Mouse (Mus musculus) induced T-regulatory cell, adult 2 months (primary cell): ENCODE results near the gene Asic2.

Source experiments
- DNase-seq: peaks from one replicate; pipeline ENCODE4 v3.0.0-alpha.2; 2012; ENCODE audit warnings: low read depth

Asic2 gene

DNA sequence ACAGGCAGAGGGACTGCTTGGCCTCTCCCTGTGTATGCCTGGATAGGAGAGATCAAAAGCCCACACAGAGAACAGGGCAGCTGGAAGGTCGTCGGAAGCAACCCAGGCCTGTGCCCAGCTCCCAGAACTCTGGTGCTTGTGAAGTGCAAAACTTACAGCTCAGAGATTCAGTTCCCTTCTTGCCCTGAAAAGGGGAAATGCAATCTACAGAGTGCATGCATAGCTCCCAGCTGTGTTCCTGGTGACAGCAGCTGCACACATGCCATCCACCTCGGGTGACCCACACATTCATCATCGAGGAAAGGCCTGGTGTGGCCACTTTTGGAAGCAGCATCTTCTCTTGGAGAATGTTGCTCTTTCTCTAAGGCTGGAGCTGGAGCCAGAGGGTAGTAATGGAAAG, 13.9 kb downstream of the Asic2 start:
- DNase-seq = no peak

DNA sequence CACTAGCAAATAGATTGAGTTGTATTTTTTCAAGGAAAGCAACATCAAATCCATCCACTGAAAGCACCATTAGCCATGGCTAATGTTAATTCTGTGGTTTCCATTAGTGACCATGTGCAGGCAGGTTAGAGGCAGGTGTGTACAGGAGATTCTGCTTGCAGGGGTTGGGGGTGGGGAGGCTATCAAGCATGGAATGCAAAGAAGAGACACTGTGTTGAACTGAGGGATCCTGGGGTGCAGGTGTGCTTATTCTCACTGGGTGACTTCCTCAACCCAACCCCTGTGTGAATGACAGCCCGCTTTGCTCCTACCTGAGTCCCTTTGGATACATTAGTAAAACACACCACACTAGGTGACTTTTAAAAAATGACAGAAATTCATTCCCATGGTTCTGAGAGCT, 20.2 kb downstream of the Asic2 start:
- no peak for DNase-seq

DNA sequence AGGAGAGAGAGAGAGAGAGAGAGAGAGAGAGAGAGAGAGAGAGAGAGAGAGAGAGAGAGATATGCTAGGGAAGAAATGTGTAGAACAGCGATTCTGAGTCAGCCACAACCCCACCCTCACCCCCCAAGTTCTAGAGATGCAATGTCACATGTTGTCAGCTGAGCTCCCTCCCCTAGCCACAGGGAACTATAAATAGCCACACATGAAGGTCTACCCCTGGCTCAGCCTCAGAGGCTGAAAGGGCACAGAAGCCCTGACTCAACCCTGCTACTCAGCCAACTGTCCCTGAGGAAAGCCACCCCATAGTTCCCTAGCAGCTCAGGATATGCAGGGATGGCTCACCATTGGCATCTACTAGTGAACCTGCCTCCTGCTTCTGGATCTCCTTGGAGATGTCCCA, 26.1 kb downstream of the Asic2 start:
- no peak for DNase-seq

DNA sequence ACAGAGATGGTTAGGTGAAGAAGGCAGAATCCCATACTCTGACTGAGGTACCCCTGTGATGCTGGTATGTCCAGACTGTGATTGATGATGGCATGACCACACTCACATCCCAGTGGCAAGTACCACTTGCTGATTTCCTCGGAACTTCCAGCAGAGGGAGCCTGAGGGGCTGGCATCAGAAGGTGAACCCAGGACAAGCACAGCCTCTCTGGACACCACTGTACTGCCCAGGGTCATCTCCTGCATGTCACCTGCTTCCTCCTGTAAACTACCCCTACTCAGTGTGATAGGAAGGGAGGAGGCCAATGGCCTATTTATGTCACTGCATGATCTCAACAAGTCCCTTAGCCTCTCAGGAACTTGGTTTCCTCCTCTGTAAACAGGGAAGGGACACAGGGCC, 27.3 kb downstream of the Asic2 start:
- DNase-seq = no peak

DNA sequence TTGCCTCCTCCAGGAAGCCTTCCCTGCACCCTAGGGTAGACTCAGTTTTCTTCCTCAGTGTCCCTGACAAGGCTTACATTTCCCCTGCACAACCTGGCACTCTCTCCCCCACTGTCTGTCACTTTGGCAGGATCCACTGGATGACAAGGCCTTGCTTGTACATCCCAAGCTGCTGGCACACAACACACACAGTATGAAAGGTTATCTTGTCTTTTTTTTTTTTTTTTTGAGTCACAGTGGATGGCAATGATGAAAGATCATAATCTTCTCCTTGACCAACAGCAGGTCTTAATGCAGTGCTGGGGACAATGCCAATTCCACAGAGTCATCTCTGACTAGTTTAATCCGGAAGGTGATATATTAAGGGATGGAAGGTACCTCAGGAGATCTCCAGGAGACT, 30.7 kb downstream of the Asic2 start:
- DNase-seq = no peak

DNA sequence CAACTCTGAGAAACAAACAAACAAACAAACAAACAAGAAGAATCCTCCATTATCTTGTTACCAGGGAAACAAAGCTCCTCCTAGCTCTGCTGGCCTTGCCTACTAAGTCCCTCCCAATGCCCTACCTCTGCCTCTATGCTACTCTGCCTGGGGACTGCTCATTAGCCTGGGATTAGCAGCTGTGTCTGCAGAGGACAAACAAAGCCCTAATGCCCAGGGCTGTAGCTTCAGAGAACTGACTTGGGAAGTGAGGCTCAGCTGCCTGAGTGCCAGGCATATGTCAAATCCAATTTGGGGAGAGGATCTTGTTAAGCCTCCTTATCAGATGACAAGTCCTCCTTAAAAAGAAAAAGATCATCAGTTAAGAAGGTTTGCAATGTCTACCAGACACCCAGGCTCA, 41.9 kb downstream of the Asic2 start:
- no peak for DNase-seq

DNA sequence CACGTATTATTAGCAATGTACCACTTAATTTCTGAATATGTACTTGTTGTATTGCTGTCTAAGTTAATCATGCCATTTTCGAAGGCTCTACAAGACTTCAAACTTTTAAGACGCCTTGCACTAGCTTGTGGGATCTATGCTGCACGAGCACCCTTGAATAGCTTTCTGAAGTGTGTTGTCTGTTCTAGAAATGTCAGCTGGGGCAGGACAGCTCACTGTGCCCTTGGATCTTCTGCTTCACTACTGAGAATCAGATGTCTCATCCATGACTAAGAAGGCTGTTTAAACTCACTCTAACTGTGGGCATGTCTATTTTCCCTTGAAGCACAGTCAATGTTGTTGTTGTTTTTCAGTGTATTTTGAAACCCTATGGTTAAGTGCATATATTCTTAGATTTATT, 44.6 kb downstream of the Asic2 start:
- DNase-seq = no peak

DNA sequence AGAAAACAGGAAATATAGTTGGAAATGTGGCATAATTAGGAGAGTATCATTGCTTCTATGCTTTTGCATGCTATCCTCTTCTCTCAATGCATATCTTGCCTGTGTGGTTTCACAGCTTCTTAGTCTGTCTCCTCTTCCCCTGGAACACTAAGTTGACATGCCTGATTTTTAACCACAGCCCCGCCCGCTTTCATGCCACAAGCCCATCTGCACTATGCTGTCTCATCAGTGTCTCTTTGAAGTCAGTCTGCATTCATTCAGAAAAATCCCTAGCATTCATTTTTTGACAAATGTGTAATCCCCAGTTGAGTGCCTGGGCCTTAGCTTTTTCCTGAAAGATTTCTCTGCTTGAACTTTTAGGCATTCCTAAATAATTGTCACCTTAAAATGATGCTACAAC, 45.2 kb downstream of the Asic2 start:
- DNase-seq = no peak

DNA sequence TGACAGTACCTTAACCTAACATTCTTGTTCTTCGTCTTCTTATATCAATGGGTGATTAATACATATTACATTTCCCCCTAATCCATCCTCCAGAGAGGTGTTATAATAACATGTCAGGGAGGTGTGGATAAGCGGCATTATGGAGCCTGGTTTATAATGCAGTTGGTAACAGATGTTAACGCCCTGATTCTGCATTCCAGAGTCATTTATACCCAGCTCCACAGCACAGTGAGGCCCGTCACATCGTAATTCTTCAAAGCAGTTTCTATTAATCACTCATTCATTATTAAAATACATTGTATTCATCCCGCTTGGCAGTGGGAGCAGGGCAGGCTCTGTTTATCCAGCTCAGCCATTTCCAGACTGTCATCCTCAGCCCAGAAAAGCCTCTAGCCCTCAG, 52.8 kb downstream of the Asic2 start:
- no peak for DNase-seq

DNA sequence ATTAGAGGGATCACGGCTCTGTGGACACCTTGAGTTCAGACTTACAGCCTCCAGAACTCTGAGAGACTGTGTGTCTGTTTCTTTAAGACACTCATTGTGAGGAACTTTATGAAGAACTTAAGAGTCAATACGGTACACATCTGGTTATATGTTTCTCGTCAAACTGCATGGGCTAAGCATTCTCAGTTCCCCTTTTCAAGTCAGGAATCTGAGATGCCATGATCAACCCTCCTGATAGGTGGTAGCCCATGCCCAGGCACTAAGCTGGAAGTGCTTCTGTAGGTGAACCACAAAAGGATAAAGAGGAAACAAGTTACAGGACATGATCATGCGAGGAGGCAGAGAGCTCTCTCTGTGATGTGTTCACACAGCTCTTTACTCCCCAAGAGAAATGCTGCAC, 55.2 kb downstream of the Asic2 start:
- DNase-seq = no peak

DNA sequence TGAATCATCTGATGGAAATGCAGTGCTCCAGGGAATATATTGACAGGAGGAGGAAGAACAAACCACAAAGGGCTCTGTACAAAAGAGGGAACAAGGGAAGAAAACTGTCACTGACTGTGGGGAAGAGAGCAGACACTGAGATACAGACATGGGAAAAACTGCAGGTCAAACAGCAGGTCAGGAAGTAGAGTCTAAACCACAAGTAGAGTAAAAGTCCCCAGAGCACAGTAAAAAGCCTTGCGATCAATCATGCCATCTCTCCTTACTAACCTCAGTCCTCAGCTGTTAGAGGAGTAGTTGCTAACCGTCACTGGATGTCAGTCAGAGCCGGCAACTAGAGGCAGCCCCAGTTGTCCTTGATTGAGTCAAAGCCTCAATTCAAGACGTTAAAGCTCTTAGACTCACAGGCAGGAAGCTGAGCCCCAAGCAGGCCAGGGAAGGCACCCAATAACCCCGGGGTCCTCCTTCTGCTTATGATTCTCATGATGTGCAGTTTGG, 58.8 kb downstream of the Asic2 start:
- no peak for DNase-seq

DNA sequence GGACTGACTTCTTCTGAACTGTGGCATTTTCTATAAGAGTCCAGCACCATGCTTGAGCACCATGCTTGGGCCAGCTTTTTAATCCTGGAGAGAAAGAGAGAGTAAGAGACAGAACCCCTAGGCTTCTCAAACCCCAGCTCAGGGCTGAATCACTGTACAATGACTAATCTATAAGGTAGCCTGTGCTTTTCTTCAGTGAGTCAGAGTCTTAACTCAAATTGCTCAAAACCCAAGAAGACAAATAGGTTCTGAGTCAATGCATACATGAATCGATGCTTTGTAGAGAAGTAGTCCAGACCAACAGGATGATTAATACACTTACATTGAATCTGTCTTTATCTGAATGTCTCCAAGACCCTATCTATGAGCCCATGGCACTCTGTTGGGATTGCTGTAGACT, 59.5 kb downstream of the Asic2 start:
- no peak for DNase-seq

DNA sequence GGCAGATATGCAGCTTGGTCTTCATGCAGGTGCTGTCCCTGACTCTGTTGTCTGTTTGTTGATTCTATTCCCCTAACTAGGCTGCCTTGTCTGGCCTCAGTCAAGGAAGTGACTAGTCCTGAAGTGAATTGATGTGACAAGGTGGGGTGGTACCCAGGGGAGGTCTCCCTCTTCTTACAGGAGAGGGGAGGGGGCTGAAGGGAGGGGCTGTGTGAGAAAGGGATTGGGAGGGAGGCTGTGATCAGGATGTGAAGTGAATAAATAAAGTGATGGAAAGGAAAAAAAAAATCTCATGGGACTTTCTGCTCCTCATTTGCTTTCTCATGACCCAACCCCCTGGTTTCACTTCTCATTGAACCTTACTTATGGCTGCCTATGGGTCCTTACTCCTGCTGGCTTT, 65.9 kb downstream of the Asic2 start:
- no peak for DNase-seq

DNA sequence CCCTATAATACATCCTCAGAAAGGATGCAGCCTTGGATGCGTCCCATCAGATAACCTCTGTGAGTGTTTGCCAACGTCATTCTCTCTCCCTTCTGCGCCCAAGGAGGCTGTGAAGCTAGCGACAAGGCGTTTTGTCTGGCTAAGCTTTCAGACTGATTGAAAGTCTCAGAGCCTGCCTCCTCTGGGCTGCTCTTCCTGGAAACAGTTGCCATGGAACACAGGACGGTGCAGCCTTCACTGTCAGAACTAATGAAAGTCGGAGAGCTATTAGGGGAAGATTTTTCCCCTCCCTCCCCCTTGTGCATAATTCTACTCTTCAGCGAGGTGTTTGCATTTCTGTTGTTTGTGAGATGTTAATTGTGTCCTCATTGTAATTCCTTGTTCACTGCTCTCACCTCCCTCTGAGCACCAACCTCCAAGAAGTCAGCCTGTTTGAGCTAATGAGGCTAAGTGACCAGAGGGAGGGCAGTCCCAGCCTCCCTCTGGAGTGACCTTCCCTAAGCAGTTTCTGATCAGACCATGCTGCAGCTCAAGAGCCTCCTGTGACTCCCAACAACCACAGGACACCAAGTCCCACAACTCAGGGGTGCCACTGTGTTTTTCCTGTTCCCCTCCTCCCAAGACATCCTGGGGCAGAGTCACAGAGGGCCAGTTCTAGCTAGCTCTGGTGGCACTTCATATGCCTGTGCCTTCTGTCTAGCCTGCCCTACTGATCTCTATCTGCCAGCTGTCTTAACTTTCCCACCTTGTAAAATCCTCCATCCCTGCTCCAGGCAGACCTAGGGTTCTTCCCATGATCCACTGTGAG, 70.5 kb downstream of the Asic2 start:
- no peak for DNase-seq

DNA sequence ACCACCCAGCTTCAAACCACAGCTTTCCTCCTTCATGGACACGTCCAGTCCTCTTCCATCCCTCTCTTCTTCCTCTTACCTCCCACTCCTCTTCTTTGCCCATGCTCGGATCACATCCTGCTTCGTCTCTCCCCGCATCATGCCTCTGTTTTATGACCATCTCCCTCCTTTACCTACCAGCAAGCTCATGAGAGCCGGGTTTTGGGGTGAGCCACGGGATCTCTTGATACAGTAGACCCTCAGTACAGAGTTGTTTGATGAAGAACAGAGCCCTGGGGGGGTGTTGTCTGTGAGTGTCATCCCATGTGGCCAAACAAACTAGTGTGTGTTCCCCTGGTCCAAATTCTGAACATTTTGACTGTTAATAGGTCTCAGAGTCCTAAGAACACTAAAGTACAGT, 71.7 kb downstream of the Asic2 start:
- DNase-seq = no peak

DNA sequence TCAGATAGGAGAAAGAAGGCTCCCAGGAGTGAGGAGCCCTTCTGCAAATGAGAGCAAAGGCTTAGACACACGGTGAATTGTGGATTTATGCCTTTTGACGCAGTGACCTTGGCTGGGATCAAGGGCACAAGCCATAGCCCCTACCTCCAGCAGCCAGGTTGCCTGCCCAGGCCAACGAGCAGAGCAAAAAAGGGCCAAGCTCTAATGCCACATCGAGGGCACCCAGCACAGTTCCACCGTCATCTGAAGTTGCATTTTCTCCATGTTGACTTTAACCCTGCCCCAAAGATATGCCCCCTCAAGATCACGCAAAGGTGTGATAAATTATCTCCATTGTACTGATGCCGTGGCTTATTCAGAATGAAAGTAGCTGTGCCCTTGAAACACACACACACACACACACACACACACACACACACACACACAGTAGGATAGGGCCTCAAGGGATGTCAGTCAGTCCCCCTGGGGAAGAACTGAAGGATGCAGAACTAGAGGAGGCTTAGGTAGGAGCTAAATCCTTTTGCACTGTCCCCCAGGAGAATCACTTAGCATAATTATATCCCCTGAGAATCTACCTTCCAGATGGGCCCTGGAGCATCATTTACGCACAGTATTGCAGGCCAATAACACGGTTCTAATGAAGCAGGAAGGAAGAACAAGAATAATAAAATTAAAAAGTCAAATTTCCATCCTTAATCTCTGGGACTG, 96.6 kb downstream of the Asic2 start:
- DNase-seq = no peak

DNA sequence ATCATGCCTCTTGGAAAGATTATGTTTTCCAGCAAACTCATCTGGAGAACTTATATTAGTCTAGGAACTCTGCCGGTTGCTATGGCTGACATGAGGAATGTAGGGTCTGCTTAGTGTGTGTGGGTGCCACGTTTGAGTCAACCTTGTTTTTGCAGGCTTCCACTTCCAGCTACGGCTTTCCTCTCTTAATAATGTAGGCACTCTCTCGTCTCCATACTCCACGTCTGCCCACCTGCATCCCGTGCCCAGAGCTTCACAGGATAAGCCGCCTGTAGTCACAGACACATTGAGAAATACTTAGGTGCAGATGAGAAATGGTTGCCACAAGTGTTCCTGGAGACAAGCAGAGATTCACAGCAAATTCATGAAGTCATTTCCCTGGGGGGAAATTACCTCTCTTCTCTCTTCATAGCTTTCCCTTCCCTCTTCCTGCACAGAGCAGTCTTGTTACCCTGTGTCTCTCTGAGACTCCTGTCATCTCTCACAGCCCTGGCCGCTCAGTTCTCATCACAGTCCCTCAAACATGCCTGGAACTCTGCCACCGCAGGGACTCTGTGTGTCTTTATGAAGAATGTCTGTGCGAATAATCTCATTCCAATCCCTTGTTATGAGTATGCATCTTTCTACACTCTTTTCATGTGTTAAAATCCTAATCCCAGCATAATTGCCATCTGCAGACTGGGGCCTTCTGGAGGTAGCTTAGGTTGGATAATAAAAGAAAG, 102.4 kb downstream of the Asic2 start:
- no peak for DNase-seq

DNA sequence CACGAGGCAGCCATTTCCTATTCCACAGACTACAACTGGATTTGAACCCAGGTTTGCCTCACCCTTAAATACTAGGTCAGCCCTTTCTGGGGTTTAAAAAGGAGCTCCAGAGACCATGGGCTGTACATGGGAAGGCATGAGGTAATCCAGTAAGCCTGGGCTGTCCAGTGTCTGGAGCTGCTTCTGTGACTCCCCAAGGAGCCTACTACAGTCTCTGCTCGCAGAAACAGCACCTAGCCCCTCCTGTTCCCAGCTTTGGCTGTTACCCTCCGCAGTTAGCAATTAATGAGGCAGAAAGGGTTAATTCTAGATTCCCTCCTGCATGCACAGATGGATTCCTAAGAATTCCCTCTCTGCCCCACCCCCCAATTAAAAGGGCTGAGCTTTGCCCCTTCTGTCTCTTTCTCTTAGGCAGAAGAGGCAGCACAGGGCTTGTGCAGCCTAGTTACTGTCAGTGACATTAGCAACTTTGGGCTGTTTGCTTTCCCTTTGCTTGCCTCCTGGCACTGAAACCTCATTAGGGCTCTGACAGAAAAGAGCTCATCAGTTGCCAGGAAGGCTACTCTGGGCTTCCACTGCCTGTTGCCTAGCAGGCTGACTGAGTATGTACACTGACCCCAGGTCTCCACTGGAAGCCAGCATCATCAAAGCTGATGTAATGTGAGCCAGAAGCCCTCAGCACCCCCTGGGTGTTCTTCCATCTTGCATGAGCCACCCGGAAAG, 107.8 kb downstream of the Asic2 start, which contains the start of gene 5530401A14Rik:
5530401A14Rik (plus strand) TSS at position 424 of the 723 bp plus-strand sequence.
- no peak for DNase-seq

DNA sequence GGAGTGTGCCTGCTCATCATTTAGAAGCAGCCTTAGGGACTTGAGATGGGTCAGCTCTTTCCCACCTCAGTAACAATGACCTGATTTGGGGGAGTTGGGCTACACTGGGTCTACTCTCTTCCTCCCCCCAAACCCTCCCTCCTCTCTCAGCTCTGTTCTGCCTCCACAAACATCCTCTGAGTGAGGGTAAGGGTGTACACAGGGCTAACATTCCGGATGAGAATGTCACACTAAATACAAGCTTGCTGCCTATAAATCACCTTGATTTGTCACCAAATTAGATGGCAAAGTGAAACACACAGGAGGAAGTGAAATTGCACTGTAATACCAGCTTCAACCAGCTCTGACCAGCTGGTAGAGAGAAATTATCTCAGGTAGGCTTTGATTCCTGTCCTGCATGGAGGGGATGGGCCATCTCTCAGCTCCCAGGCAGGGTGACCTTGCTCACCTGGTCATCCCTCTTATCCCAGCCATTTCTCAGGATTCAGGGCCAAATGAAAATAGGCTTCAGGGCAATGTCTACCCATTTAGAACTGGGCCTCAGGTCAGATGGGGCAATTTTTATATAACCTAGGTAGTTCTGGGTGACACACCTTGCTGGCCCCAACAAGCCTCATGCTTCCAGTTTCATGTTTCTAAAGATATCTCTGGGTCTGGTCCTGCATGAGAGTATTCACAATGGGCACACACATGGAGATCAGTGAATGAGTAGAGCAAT, 120.3 kb downstream of the Asic2 start:
- DNase-seq = no peak

DNA sequence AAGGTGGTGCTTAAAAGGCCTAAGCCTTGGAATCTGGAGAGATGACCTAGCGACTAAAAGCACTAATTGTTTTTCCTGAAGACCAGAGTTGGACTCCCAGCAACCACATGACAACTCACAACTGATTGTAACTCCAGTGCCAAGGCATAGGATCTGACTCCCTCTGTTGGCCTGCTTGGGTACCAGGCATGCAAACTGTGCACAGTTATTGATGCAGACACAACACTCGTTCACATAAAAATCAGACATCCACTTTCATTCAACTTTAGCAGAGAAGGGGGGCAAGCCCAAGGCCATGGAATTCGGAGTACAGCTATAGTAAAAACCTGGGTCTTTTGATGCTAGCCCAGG, 122.6 kb downstream of the Asic2 start:
- no peak for DNase-seq

DNA sequence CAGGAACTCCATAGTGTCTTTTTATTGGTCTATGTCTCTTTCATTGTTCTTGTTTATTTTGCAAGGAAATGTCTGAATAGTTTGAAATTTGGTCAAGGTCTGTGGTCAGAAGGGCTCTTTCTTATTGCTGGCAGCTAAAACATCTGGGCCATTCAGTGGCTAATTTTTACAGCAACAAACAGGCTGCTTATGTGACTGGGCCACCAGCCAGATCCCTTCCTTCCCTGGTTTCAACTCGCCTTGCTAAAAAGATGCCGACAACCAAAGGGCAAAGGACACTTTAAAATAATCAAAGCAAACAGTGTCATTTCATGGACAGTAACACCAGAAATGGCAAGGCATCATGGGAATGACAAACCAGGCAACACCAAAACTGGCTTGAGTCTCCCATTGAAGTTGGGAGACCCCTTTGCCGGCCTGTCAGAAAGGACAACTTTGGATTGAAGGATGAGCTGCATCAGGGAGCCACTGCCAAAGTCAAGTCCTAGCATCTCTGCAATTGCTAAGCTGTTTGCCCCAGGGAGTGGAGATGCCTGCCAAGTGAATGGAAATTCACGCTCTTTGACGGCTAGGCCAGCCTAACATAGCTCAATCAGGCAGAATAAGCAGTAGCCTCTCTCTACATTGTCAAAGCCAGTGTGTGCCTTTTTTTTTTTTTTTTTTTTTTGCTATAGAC, 123.1 kb downstream of the Asic2 start:
- no peak for DNase-seq
